Mouse (Mus musculus): ENCODE results near the gene Rnf150. TPM values are rescaled to one million over a fixed set of nuclear protein-coding genes. Genes with fewer than 3 reads are reported as not detected.
A peak's percentile ranks its signal among the peaks of the same experiment; 100 is the strongest.

Rnf150 gene
- polyA plus RNA-seq, 1 experiment, result 2.0 TPM

DNA sequence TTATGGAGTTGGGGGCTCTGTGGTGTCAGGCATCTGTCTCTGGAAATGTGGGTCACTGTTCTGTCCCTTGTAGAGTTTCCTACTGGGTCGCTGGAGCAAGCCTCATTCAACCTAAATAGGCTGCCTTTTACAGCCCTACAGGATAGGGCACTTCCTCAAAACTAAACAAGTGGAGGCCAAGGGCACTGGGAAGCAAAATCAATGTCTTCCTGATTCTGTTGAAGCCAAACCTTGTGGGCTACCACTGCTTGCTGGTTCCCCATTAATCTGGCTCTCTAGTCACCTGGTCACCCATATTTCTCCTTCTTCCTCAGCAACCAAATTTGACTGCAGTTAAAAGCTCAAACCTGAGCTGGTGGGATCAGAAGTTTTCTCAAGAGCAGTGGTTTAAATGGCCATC is 19.5 kb upstream of the Rnf150 start:
- no peaks in the 10 kb centered on the region for H3K27me3 ChIP-seq (ENCODE audit: control insufficient read depth, insufficient read depth, insufficient read length)
- no peak overlapping the region for H3ac ChIP-seq (ENCODE audit: control insufficient read depth, insufficient read length)
- H3K36me3 ChIP-seq (ENCODE audit: control insufficient read depth, insufficient read depth), result no peaks in the 10 kb centered on the region
- H3K4me3 ChIP-seq, result no peak overlapping the region
- H3K79me2 ChIP-seq (ENCODE audit: control insufficient read depth, insufficient read depth), result no peaks in the 10 kb centered on the region
- H3K4me2 ChIP-seq (ENCODE audit: low read depth), result no peak overlapping the region
- TF ChIP-seq POLR2A (IDR thresholded peaks at IDR 0.05; ENCODE audit: insufficient read length, low read depth) (no peak), SRF (IDR thresholded peaks at IDR 0.05; ENCODE audit: control insufficient read depth, insufficient read length, low read depth) (no peak), MYOD1 (IDR thresholded peaks at IDR 0.05; ENCODE audit: control insufficient read depth in 1 of 3, insufficient read length in 2 of 3, low read depth in 2 of 3) (no peak), E2F4 (IDR thresholded peaks at IDR 0.05; ENCODE audit: insufficient read depth) (no peak), USF1 (IDR thresholded peaks at IDR 0.05; ENCODE audit: low read depth) (no peak), TCF3 (IDR thresholded peaks at IDR 0.05; ENCODE audit: insufficient read length, low read depth) (no peak), MAX (IDR thresholded peaks at IDR 0.05; ENCODE audit: low read depth) (no peak), MYOG (IDR thresholded peaks at IDR 0.05; ENCODE audit: control insufficient read depth in 1 of 3, insufficient read depth in 1 of 3, insufficient read length in 2 of 3, low read depth in 2 of 3) (no peak), REST (IDR thresholded peaks at IDR 0.05; ENCODE audit: insufficient read depth, insufficient read length) (no peak)

DNA sequence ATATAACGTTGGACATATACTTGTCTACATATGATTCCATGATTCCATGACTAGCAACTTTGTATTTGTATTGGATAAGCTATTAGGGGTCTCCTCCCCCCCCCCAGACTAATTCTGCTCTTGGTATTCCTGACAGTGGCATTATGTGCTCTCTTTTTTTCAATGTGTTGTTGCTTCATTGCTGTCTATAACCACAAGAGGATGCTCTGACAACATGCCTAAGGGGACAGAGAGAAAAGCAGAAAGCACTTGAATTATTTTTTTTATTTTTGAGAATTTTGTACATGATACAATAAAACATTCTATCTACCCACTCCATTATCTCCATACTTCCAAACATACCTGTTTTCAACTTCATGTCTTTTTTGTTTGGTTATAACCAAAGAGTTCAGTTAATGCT is 18.7 kb upstream of the Rnf150 start:
- no peaks in the 10 kb centered on the region for H3K27me3 ChIP-seq (ENCODE audit: control insufficient read depth, insufficient read depth, insufficient read length)
- H3K4me3 ChIP-seq, result no peak overlapping the region
- no peaks in the 10 kb centered on the region for H3K79me2 ChIP-seq (ENCODE audit: control insufficient read depth, insufficient read depth)
- TF ChIP-seq MYOD1 (IDR thresholded peaks at IDR 0.05; ENCODE audit: control insufficient read depth in 1 of 3, insufficient read length in 2 of 3, low read depth in 2 of 3), result no peak
- no peak for TF ChIP-seq TCF12 (IDR thresholded peaks at IDR 0.05; ENCODE audit: insufficient read depth, poor library complexity, severe bottlenecking)
- no peak for TF ChIP-seq TCF3 (IDR thresholded peaks at IDR 0.05; ENCODE audit: insufficient read length, low read depth)
- H3ac ChIP-seq (ENCODE audit: control insufficient read depth, insufficient read length), result no peak overlapping the region
- no peaks in the 10 kb centered on the region for H3K36me3 ChIP-seq (ENCODE audit: control insufficient read depth, insufficient read depth)
- no peak overlapping the region for H3K4me2 ChIP-seq (ENCODE audit: low read depth)

- Histone ChIP-seq H3K36me3 (ENCODE audit: control insufficient read depth, insufficient read depth) (no peaks in the 10 kb centered on the region), H3K79me2 (ENCODE audit: control insufficient read depth, insufficient read depth) (no peaks in the 10 kb centered on the region), H3K27me3 (ENCODE audit: control insufficient read depth, insufficient read depth, insufficient read length) (no peaks in the 10 kb centered on the region), H3ac (ENCODE audit: control insufficient read depth, insufficient read length) (no peak overlapping the region), H3K4me2 (ENCODE audit: low read depth) (no peak overlapping the region), H3K4me3 (no peak overlapping the region)
- TF ChIP-seq TCF12 (IDR thresholded peaks at IDR 0.05; ENCODE audit: insufficient read depth, poor library complexity, severe bottlenecking), result no peak
- TF ChIP-seq TCF3 (IDR thresholded peaks at IDR 0.05; ENCODE audit: insufficient read length, low read depth), result no peak
- TF ChIP-seq MAX (IDR thresholded peaks at IDR 0.05; ENCODE audit: low read depth), result no peak
- TF ChIP-seq CEBPB (IDR thresholded peaks at IDR 0.05; ENCODE audit: insufficient read depth, poor library complexity, severe bottlenecking), result no peak
- no peak for TF ChIP-seq REST (IDR thresholded peaks at IDR 0.05; ENCODE audit: insufficient read depth, insufficient read length)
Measured at GRCm38 (mm10) chr8:82846098-82846497, 17.1 kb upstream of the Rnf150 start.

GRCm38 (mm10) chr8:82846730-82847129 is 16.4 kb upstream of the Rnf150 start:
- Histone ChIP-seq H3K4me3 (no peak overlapping the region), H3K4me2 (ENCODE audit: low read depth) (no peak overlapping the region), H3K27me3 (ENCODE audit: control insufficient read depth, insufficient read depth, insufficient read length) (no peaks in the 10 kb centered on the region), H3ac (ENCODE audit: control insufficient read depth, insufficient read length) (no peak overlapping the region), H3K36me3 (ENCODE audit: control insufficient read depth, insufficient read depth) (no peaks in the 10 kb centered on the region), H3K79me2 (ENCODE audit: control insufficient read depth, insufficient read depth) (no peaks in the 10 kb centered on the region)
- no peak for TF ChIP-seq TCF3 (IDR thresholded peaks at IDR 0.05; ENCODE audit: insufficient read length, low read depth)
- no peak for TF ChIP-seq POLR2A (IDR thresholded peaks at IDR 0.05; ENCODE audit: insufficient read length, low read depth)
- no peak for TF ChIP-seq TCF12 (IDR thresholded peaks at IDR 0.05; ENCODE audit: insufficient read depth, poor library complexity, severe bottlenecking)
- TF ChIP-seq CEBPB (IDR thresholded peaks at IDR 0.05; ENCODE audit: insufficient read depth, poor library complexity, severe bottlenecking), result no peak
- no peak for TF ChIP-seq MYOG (IDR thresholded peaks at IDR 0.05; ENCODE audit: control insufficient read depth in 1 of 3, insufficient read depth in 1 of 3, insufficient read length in 2 of 3, low read depth in 2 of 3)
- TF ChIP-seq POLR2AphosphoS2 (IDR thresholded peaks at IDR 0.05; ENCODE audit: insufficient read length, low read depth), result no peak
- no peak for TF ChIP-seq MAX (IDR thresholded peaks at IDR 0.05; ENCODE audit: low read depth)
- TF ChIP-seq MYOD1 (IDR thresholded peaks at IDR 0.05; ENCODE audit: control insufficient read depth in 1 of 3, insufficient read length in 2 of 3, low read depth in 2 of 3), result no peak
- TF ChIP-seq USF1 (IDR thresholded peaks at IDR 0.05; ENCODE audit: low read depth), result no peak
- TF ChIP-seq SRF (IDR thresholded peaks at IDR 0.05; ENCODE audit: control insufficient read depth, insufficient read length, low read depth), result no peak
- TF ChIP-seq REST (IDR thresholded peaks at IDR 0.05; ENCODE audit: insufficient read depth, insufficient read length), result no peak
- no peak for TF ChIP-seq E2F4 (IDR thresholded peaks at IDR 0.05; ENCODE audit: insufficient read depth)

DNA sequence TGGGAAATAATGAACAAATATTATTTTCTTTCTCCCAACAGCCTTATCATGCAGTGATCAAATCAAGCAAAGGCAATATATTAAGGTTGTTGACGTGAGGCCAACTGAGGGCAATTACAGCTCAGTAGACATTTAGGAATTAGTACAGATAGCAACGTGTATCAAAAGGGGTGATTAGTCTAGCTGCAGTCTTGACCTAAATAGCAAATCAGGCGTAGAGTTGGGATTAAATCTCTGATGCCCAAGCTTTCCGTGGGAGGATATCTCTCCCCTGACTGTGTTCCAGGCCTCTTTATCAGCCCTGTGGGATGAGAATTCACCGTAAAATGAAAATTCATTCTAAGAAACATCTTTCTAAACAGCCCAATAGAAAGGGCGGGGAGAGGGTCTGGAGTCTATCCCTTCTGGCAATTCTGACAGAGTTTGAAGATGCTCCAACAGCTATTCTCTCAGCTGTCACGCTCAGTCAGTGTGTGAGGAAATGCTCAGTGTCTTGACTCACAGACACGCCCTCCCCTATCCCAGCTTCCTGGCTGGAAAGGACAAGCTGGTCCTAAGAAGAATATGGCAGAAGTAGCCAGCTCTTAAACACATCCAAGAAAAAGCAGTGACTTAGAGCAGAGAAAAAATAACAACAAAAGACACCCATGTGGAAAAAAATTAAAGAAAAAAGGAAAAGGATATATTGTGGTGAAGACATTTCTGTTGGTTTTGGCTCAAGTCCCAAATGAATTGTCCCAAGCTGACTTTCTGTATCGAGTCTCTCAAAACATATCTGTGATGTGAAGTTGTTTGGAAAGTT is 4.4 kb upstream of the Rnf150 start:
- H3K4me2 ChIP-seq (ENCODE audit: low read depth), result peak overlapping the region; percentile 48
- H3K36me3 ChIP-seq (ENCODE audit: control insufficient read depth, insufficient read depth), result no peaks in the 10 kb centered on the region
- H3K4me3 ChIP-seq, result no peak overlapping the region
- H3ac ChIP-seq (ENCODE audit: control insufficient read depth, insufficient read length), result no peak overlapping the region
- no peak for TF ChIP-seq SRF (IDR thresholded peaks at IDR 0.05; ENCODE audit: control insufficient read depth, insufficient read length, low read depth)
- TF ChIP-seq TCF3 (IDR thresholded peaks at IDR 0.05; ENCODE audit: insufficient read length, low read depth), result peak; percentile 8
- peak; percentile 83 to 87 (median 87) for TF ChIP-seq MYOD1 (IDR thresholded peaks at IDR 0.05; ENCODE audit: control insufficient read depth in 1 of 3, insufficient read length in 2 of 3, low read depth in 2 of 3)
- no peak for TF ChIP-seq TCF12 (IDR thresholded peaks at IDR 0.05; ENCODE audit: insufficient read depth, poor library complexity, severe bottlenecking)
- H3K27me3 ChIP-seq (ENCODE audit: control insufficient read depth, insufficient read depth, insufficient read length), result no peaks in the 10 kb centered on the region
- no peaks in the 10 kb centered on the region for H3K79me2 ChIP-seq (ENCODE audit: control insufficient read depth, insufficient read depth)

All from myocyte (in vitro differentiated cells).